Mouse (Mus musculus) embryonic fibroblast, embryonic 13.5 days (primary cell): ENCODE results near the gene Anks4b. TPM values are rescaled to one million over a fixed set of nuclear protein-coding genes. Genes with fewer than 3 reads are reported as not detected.

Experiments used
- H3K27ac ChIP-seq: 2 replicates; pipeline ENCODE4 v1.5.1; 2012; ENCODE audit warnings: low read length, control low read depth, inconsistent platforms; ENCODE audit not compliant: insufficient read depth
- H3K4me1 ChIP-seq: 2 replicates; pipeline ENCODE4 v1.6.1; 2011; ENCODE audit warnings: low read length; ENCODE audit not compliant: control insufficient read depth, insufficient read depth
- H3K4me3 ChIP-seq: 2 replicates; pipeline ENCODE4 v1.5.1; 2011; ENCODE audit warnings: mild to moderate bottlenecking, control low read depth, low read length; ENCODE audit not compliant: insufficient read depth
- CTCF ChIP-seq: IDR thresholded peaks from 2 replicates; pipeline ENCODE4 v1.5.1; 2011; ENCODE audit warnings: mild to moderate bottlenecking, control low read depth, low read length, moderate library complexity, borderline replicate concordance; ENCODE audit not compliant: insufficient read depth
- POLR2A ChIP-seq: IDR thresholded peaks from 2 replicates; pipeline ENCODE4 v1.6.1; 2011; ENCODE audit warnings: low read depth, mild to moderate bottlenecking, control low read depth, low read length, moderate library complexity
- polyA plus RNA-seq: library from polyadenylated mRNA; stranded (reverse); fragments of >200 nt; gene quantifications from 2 replicates; pipeline ENCODE4 v1.2.4, GENCODE M21; 2011; ENCODE audit warnings: low read depth; ENCODE audit not compliant: missing spikeins, insufficient read length

Gene Anks4b
- polyA plus RNA-seq, 1 experiment: not detected

DNA sequence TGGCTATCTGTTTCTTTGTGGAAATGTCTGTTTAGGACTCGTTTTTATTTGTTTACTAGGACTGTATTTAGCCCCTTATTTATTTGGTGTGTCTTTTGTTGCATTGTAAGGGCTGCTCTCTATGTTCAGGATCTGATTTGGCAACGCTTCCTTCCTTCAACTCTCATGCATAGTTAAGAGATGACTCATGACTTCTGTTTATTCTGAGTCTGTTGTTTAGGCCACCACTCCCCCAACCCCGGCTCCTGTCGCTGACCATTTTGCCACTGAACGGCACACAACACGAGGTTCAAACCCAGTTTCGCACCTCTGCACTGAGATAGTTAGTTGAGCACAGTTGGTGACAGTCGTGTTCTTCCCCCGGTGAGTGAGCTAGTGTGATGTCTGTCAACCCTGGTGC is 32.3 kb downstream of the Anks4b start:
- no peak overlapping the region for H3K27ac ChIP-seq
- peaks cover 2% of the 10 kb centered on the region; the same call in 1 of the 2 replicates for H3K4me1 ChIP-seq
- TF ChIP-seq POLR2A (no peak), CTCF (no peak)
- H3K4me3 ChIP-seq: no peak overlapping the region

GRCm38 (mm10) chr7:120228541-120228940 is 54.9 kb downstream of the Anks4b start:
- Histone ChIP-seq H3K4me1 (no peaks in the 10 kb centered on the region), H3K27ac (no peak overlapping the region), H3K4me3 (no peak overlapping the region)
- TF ChIP-seq CTCF: no peak
- no peak for TF ChIP-seq POLR2A

Other genes with a start within 250 kb of the Anks4b start
- gene Dnah3, start 78.6 kb upstream of the Anks4b start, polyA plus RNA-seq: not detected in 2 replicates
- 19.9 and 24.3 TPM in 2 replicates for gene Tmem159, start 71.5 kb upstream of the Anks4b start, polyA plus RNA-seq
- gene Zp2, start 28.6 kb upstream of the Anks4b start, polyA plus RNA-seq: not detected in 2 replicates
- 0.63 TPM in 1 of 2 replicates, not detected in the other for gene Crym, start 28.3 kb downstream of the Anks4b start, polyA plus RNA-seq
- gene Abca14, start 30.1 kb downstream of the Anks4b start, polyA plus RNA-seq: not detected in 2 replicates
- not detected in 2 replicates for gene Abca15, start 154.8 kb downstream of the Anks4b start, polyA plus RNA-seq
- not detected in 2 replicates for gene Abca16, start 235.8 kb downstream of the Anks4b start, polyA plus RNA-seq